Mouse (Mus musculus): Measurements from ENCODE around the gene Nav1. TPM values are rescaled to one million over a fixed set of nuclear protein-coding genes. Genes with fewer than 3 reads are reported as not detected.

Nav1 gene
- polyA plus RNA-seq, 1 experiment, result 26.8 TPM

GRCm38 (mm10) chr1:135563781-135564414 is 43.2 kb downstream of the Nav1 start:
- H3K27me3 ChIP-seq (ENCODE audit: control insufficient read depth, insufficient read depth, low read length), result no peaks in the 10 kb centered on the region

GRCm38 (mm10) chr1:135562982-135563650 is 44.0 kb downstream of the Nav1 start:
- TF ChIP-seq POLR2A (IDR thresholded peaks at IDR 0.05; ENCODE audit: borderline replicate concordance, insufficient read depth, low read length) (no peak), CTCF (IDR thresholded peaks at IDR 0.05; ENCODE audit: borderline replicate concordance, insufficient read depth, low read depth, low read length) (no peak)
- no peaks in the 10 kb centered on the region for H3K27me3 ChIP-seq (ENCODE audit: control insufficient read depth, insufficient read depth, low read length)
- no peak overlapping the region for H3K4me3 ChIP-seq (replicated peaks; ENCODE audit: insufficient read depth, low read depth, low read length)
- no peak for DNase-seq
- H3K27ac ChIP-seq (ENCODE audit: insufficient read depth, low read length), result no peak overlapping the region
- WGBS, result 79% methylated on average over 8 of the region's 8 CpGs
- peaks cover 4% of the 10 kb centered on the region; the same call in 1 of the 2 replicates for H3K4me1 ChIP-seq (ENCODE audit: control insufficient read depth, insufficient read depth, low read length)

More at GRCm38 (mm10) chr1:135563781-135564414, 43.2 kb downstream of the Nav1 start:
- TF ChIP-seq CTCF (IDR thresholded peaks at IDR 0.05; ENCODE audit: borderline replicate concordance, insufficient read depth, low read depth, low read length), result no peak
- no peak for TF ChIP-seq POLR2A (IDR thresholded peaks at IDR 0.05; ENCODE audit: borderline replicate concordance, insufficient read depth, low read length)
- WGBS, result 44% methylated on average over 9 of the region's 9 CpGs
- peak in 1 of 2 experiments; percentile 22 for DNase-seq
- Histone ChIP-seq H3K4me1 (ENCODE audit: control insufficient read depth, insufficient read depth, low read length) (peaks cover 4% of the 10 kb centered on the region; the same call in 1 of the 2 replicates), H3K27ac (ENCODE audit: insufficient read depth, low read length) (no peak overlapping the region), H3K4me3 (replicated peaks; ENCODE audit: insufficient read depth, low read depth, low read length) (no peak overlapping the region)

GRCm38 (mm10) chr1:135562115-135562514 is 45.0 kb downstream of the Nav1 start:
- Histone ChIP-seq H3K4me3 (replicated peaks; ENCODE audit: insufficient read depth, low read depth, low read length) (no peak overlapping the region), H3K4me1 (ENCODE audit: control insufficient read depth, insufficient read depth, low read length) (peaks cover 4% of the 10 kb centered on the region; the same call in 1 of the 2 replicates), H3K27me3 (ENCODE audit: control insufficient read depth, insufficient read depth, low read length) (no peaks in the 10 kb centered on the region), H3K27ac (ENCODE audit: insufficient read depth, low read length) (no peak overlapping the region)
- WGBS, result 59% methylated on average over 4 of the region's 4 CpGs
- no peak for DNase-seq
- TF ChIP-seq CTCF (IDR thresholded peaks at IDR 0.05; ENCODE audit: borderline replicate concordance, insufficient read depth, low read depth, low read length) (no peak), POLR2A (IDR thresholded peaks at IDR 0.05; ENCODE audit: borderline replicate concordance, insufficient read depth, low read length) (no peak)

- Histone ChIP-seq H3K4me3 (replicated peaks; ENCODE audit: insufficient read depth, low read depth, low read length) (no peak overlapping the region), H3K27me3 (ENCODE audit: control insufficient read depth, insufficient read depth, low read length) (no peaks in the 10 kb centered on the region), H3K4me1 (ENCODE audit: control insufficient read depth, insufficient read depth, low read length) (peaks cover 4% of the 10 kb centered on the region; the same call in 1 of the 2 replicates), H3K27ac (ENCODE audit: insufficient read depth, low read length) (no peak overlapping the region)
- TF ChIP-seq CTCF (IDR thresholded peaks at IDR 0.05; ENCODE audit: borderline replicate concordance, insufficient read depth, low read depth, low read length), result no peak
- no peak for TF ChIP-seq POLR2A (IDR thresholded peaks at IDR 0.05; ENCODE audit: borderline replicate concordance, insufficient read depth, low read length)
- WGBS, result 72% methylated on average over 6 of the region's 6 CpGs
- DNase-seq, result no peak
Observed at GRCm38 (mm10) chr1:135561282-135561681, 45.8 kb downstream of the Nav1 start.

- no peaks in the 10 kb centered on the region for H3K4me1 ChIP-seq (ENCODE audit: control insufficient read depth, insufficient read depth, low read length)
- WGBS, result 55% methylated on average over 6 of the region's 6 CpGs
Observed at GRCm38 (mm10) chr1:135557976-135558375, 49.1 kb downstream of the Nav1 start.

GRCm38 (mm10) chr1:135555885-135556284 is 51.2 kb downstream of the Nav1 start:
- Histone ChIP-seq H3K4me3 (replicated peaks; ENCODE audit: insufficient read depth, low read depth, low read length) (no peak overlapping the region), H3K27ac (ENCODE audit: insufficient read depth, low read length) (no peak overlapping the region), H3K27me3 (ENCODE audit: control insufficient read depth, insufficient read depth, low read length) (no peaks in the 10 kb centered on the region), H3K4me1 (ENCODE audit: control insufficient read depth, insufficient read depth, low read length) (no peaks in the 10 kb centered on the region)
- TF ChIP-seq CTCF (IDR thresholded peaks at IDR 0.05; ENCODE audit: borderline replicate concordance, insufficient read depth, low read depth, low read length) (no peak), POLR2A (IDR thresholded peaks at IDR 0.05; ENCODE audit: borderline replicate concordance, insufficient read depth, low read length) (no peak)
- WGBS, result 92% methylated on average over 8 of the region's 8 CpGs
- DNase-seq, result no peak

More at GRCm38 (mm10) chr1:135557976-135558375, 49.1 kb downstream of the Nav1 start:
- TF ChIP-seq POLR2A (IDR thresholded peaks at IDR 0.05; ENCODE audit: borderline replicate concordance, insufficient read depth, low read length), result no peak
- TF ChIP-seq CTCF (IDR thresholded peaks at IDR 0.05; ENCODE audit: borderline replicate concordance, insufficient read depth, low read depth, low read length), result no peak
- no peak overlapping the region for H3K27ac ChIP-seq (ENCODE audit: insufficient read depth, low read length)
- H3K4me3 ChIP-seq (replicated peaks; ENCODE audit: insufficient read depth, low read depth, low read length), result no peak overlapping the region
- no peaks in the 10 kb centered on the region for H3K27me3 ChIP-seq (ENCODE audit: control insufficient read depth, insufficient read depth, low read length)
- no peak for DNase-seq

- no peak for TF ChIP-seq POLR2A (IDR thresholded peaks at IDR 0.05; ENCODE audit: borderline replicate concordance, insufficient read depth, low read length)
- TF ChIP-seq CTCF (IDR thresholded peaks at IDR 0.05; ENCODE audit: borderline replicate concordance, insufficient read depth, low read depth, low read length), result no peak
- no peak overlapping the region for H3K27ac ChIP-seq (ENCODE audit: insufficient read depth, low read length)
- H3K4me3 ChIP-seq (replicated peaks; ENCODE audit: insufficient read depth, low read depth, low read length), result no peak overlapping the region
- H3K4me1 ChIP-seq (ENCODE audit: control insufficient read depth, insufficient read depth, low read length), result no peaks in the 10 kb centered on the region
- WGBS, result 66% methylated on average over 17 of the region's 17 CpGs
- no peak for DNase-seq
- H3K27me3 ChIP-seq (ENCODE audit: control insufficient read depth, insufficient read depth, low read length), result no peaks in the 10 kb centered on the region
Observed at GRCm38 (mm10) chr1:135554632-135555260, 52.3 kb downstream of the Nav1 start.
